Mouse (Mus musculus) induced T-regulatory cell, adult 2 months (primary cell): ENCODE measurements around the gene Tsga8.

Source experiments
- DNase-seq: peaks from one replicate; pipeline ENCODE4 v3.0.0-alpha.2; 2012; ENCODE audit warnings: low read depth

The Tsga8 gene

GRCm38 (mm10) chrX:83487598-83487997 lies at the start of gene Tsga8:
Gene Tsga8 (minus strand): TSS chrX:83487924.
- DNase-seq = no peak
